Mouse (Mus musculus) lung, postnatal 0 days (tissue): ENCODE measurements around the gene Mpst. TPM values are rescaled to one million over a fixed set of nuclear protein-coding genes. Genes with fewer than 3 reads are reported as not detected.

Experiments used
- ATAC-seq: fragments of 200-750 bp; cut with Nextera tagmentation; 2 replicates; pipeline ENCODE4 v1.8.0; 2017; ENCODE audit warnings: moderate library complexity
- DNase-seq: peaks from one replicate; pipeline ENCODE4 v3.0.0-alpha.2; 2016; ENCODE audit warnings: low spot score
- H3K27ac ChIP-seq: fragments of 300-500 bp; sonication (generic); 2 replicates; pipeline ENCODE4 v1.5.1; 2014; ENCODE audit warnings: antibody characterized with exemption, mild to moderate bottlenecking, low read length, mixed read lengths
- H3K27me3 ChIP-seq: fragments of 300-500 bp; sonication (generic); replicated peaks from 2 replicates; pipeline ENCODE4 v1.6.1; 2014; ENCODE audit warnings: low read length, mixed read lengths; ENCODE audit not compliant: insufficient read depth
- H3K36me3 ChIP-seq: fragments of 300-500 bp; sonication (generic); 2 replicates; pipeline ENCODE4 v1.6.1; 2014; ENCODE audit warnings: low read length, mixed read lengths; ENCODE audit not compliant: insufficient read depth
- H3K4me1 ChIP-seq: fragments of 300-500 bp; sonication (generic); 2 replicates; pipeline ENCODE4 v1.6.1; 2014; ENCODE audit warnings: antibody characterized with exemption, low read depth, low read length, mixed read lengths; ENCODE audit not compliant: insufficient read depth
- H3K4me2 ChIP-seq: fragments of 300-500 bp; sonication (generic); replicated peaks from 2 replicates; pipeline ENCODE4 v1.6.1; 2014; ENCODE audit warnings: low read depth, mild to moderate bottlenecking, low read length, moderate library complexity, mixed read lengths
- H3K4me3 ChIP-seq: fragments of 300-500 bp; sonication (generic); 2 replicates; pipeline ENCODE4 v1.5.1; 2014; ENCODE audit warnings: low read depth, low read length
- H3K9ac ChIP-seq: fragments of 300-500 bp; sonication (generic); replicated peaks from 2 replicates; pipeline ENCODE4 v1.6.1; 2014; ENCODE audit warnings: low read depth, mild to moderate bottlenecking
- H3K9me3 ChIP-seq: fragments of 300-500 bp; sonication (generic); 2 replicates; pipeline ENCODE4 v1.6.1; 2016; ENCODE audit warnings: low read length, mixed read lengths
- CTCF ChIP-seq: IDR thresholded peaks from 2 replicates; pipeline ENCODE4 v1.5.1; 2016; ENCODE audit warnings: antibody characterized with exemption, mild to moderate bottlenecking
- EP300 ChIP-seq: IDR thresholded peaks from 2 replicates; pipeline ENCODE4 v1.6.1; 2016; ENCODE audit warnings: antibody characterized with exemption, mild to moderate bottlenecking, control low read depth
- WGBS: fragments of 180-500 bp; shearing (Covaris S2); extraction: QIAGEN DNeasy Blood & Tissue Kit; methylation state at CpG from one replicate; pipeline ENCODE4 v1.1.7; 2014; 5-methylcytosine and 5-hydroxymethylcytosine counted together
- polyA plus RNA-seq: library from polyadenylated mRNA; unstranded; fragments of >200 nt; fragmentation: Nextera tagmentation; extraction: Ambion mirVana; gene quantifications from 2 replicates; pipeline ENCODE4 v1.2.1, GENCODE M21; 2015

Mpst gene
- polyA plus RNA-seq, 1 experiment from 2014 or later = 4.1 TPM

- H3K9me3 ChIP-seq = no peaks in the 10 kb centered on the region
- peak; percentile 76 for ATAC-seq
- peak overlapping the region; percentile 73 for H3K27ac ChIP-seq
- no peaks in the 10 kb centered on the region for H3K36me3 ChIP-seq
- H3K4me2 ChIP-seq = no peak overlapping the region
- DNase-seq = peak; percentile 81
- H3K27me3 ChIP-seq = no peaks in the 10 kb centered on the region
- TF ChIP-seq CTCF = no peak
- peak; percentile 85 for TF ChIP-seq EP300
- 19% methylated on average over 3 of the region's 3 CpGs for WGBS
- no peak overlapping the region for H3K4me3 ChIP-seq
- H3K9ac ChIP-seq = no peak overlapping the region
- peaks cover 18% of the 10 kb centered on the region for H3K4me1 ChIP-seq
Measured at GRCm38 (mm10) chr15:78372796-78373195, 33.4 kb upstream of the Mpst start.

GRCm38 (mm10) chr15:78374204-78374603 lies 32.0 kb upstream of the Mpst start:
- no peak overlapping the region for H3K4me2 ChIP-seq
- ATAC-seq (no peak), DNase-seq (peak; percentile 12)
- no peaks in the 10 kb centered on the region for H3K36me3 ChIP-seq
- no peak overlapping the region for H3K4me3 ChIP-seq
- H3K9me3 ChIP-seq = no peaks in the 10 kb centered on the region
- H3K4me1 ChIP-seq = peaks cover 18% of the 10 kb centered on the region
- WGBS = 37% methylated on average over 3 of the region's 3 CpGs
- no peak for TF ChIP-seq CTCF
- TF ChIP-seq EP300 = no peak
- H3K27me3 ChIP-seq = no peaks in the 10 kb centered on the region
- H3K9ac ChIP-seq = no peak overlapping the region
- H3K27ac ChIP-seq = 0 out of 2 replicates have a peak overlapping the region, but pooled peaks have one; percentile 73

GRCm38 (mm10) chr15:78377859-78378258 lies 28.4 kb upstream of the Mpst start:
- Histone ChIP-seq H3K27ac (no peak overlapping the region), H3K9ac (no peak overlapping the region), H3K27me3 (no peaks in the 10 kb centered on the region), H3K4me2 (no peak overlapping the region), H3K4me1 (peaks cover 11% of the 10 kb centered on the region), H3K9me3 (no peaks in the 10 kb centered on the region), H3K4me3 (no peak overlapping the region), H3K36me3 (no peaks in the 10 kb centered on the region)
- ATAC-seq (no peak), DNase-seq (no peak)
- TF ChIP-seq EP300 (no peak), CTCF (no peak)
- WGBS = 80% methylated on average over 10 of the region's 10 CpGs

GRCm38 (mm10) chr15:78378556-78378955 lies 27.7 kb upstream of the Mpst start:
- no peak overlapping the region for H3K9ac ChIP-seq
- WGBS = 49% methylated on average over 10 of the region's 10 CpGs
- peaks cover 6% of the 10 kb centered on the region for H3K4me1 ChIP-seq
- TF ChIP-seq CTCF = no peak
- no peak for TF ChIP-seq EP300
- H3K4me3 ChIP-seq = no peak overlapping the region
- no peaks in the 10 kb centered on the region for H3K27me3 ChIP-seq
- H3K36me3 ChIP-seq = no peaks in the 10 kb centered on the region
- DNase-seq = no peak
- no peak for ATAC-seq
- H3K9me3 ChIP-seq = no peaks in the 10 kb centered on the region
- H3K4me2 ChIP-seq = no peak overlapping the region
- no peak overlapping the region for H3K27ac ChIP-seq

- Histone ChIP-seq H3K4me2 (no peak overlapping the region), H3K36me3 (no peaks in the 10 kb centered on the region), H3K27me3 (no peaks in the 10 kb centered on the region), H3K4me3 (no peak overlapping the region), H3K9me3 (no peaks in the 10 kb centered on the region), H3K4me1 (no peaks in the 10 kb centered on the region), H3K27ac (no peak overlapping the region), H3K9ac (no peak overlapping the region)
- DNase-seq (no peak), ATAC-seq (no peak)
- WGBS = 78% methylated on average over 2 of the region's 2 CpGs
- TF ChIP-seq EP300 = no peak
- TF ChIP-seq CTCF = no peak
Measured at GRCm38 (mm10) chr15:78380208-78380607, 26.0 kb upstream of the Mpst start.

- TF ChIP-seq EP300 (no peak), CTCF (no peak)
- WGBS = 46% methylated on average over 4 of the region's 4 CpGs
- no peak for ATAC-seq
Measured at GRCm38 (mm10) chr15:78380741-78381140, 25.5 kb upstream of the Mpst start.

GRCm38 (mm10) chr15:78382115-78382514 lies 24.1 kb upstream of the Mpst start:
- Histone ChIP-seq H3K9me3 (no peaks in the 10 kb centered on the region), H3K27ac (no peak overlapping the region), H3K4me3 (no peak overlapping the region), H3K9ac (no peak overlapping the region), H3K4me2 (no peak overlapping the region), H3K36me3 (no peaks in the 10 kb centered on the region), H3K4me1 (no peaks in the 10 kb centered on the region), H3K27me3 (no peaks in the 10 kb centered on the region)
- ATAC-seq (no peak), DNase-seq (no peak)
- 76% methylated on average over 4 of the region's 4 CpGs for WGBS
- TF ChIP-seq EP300 = no peak
- TF ChIP-seq CTCF = no peak

More at GRCm38 (mm10) chr15:78380741-78381140, 25.5 kb upstream of the Mpst start:
- H3K9ac ChIP-seq = no peak overlapping the region
- no peaks in the 10 kb centered on the region for H3K4me1 ChIP-seq
- no peak overlapping the region for H3K4me2 ChIP-seq
- H3K27ac ChIP-seq = no peak overlapping the region
- no peaks in the 10 kb centered on the region for H3K9me3 ChIP-seq
- H3K27me3 ChIP-seq = no peaks in the 10 kb centered on the region
- no peak overlapping the region for H3K4me3 ChIP-seq
- no peaks in the 10 kb centered on the region for H3K36me3 ChIP-seq
- no peak for DNase-seq
